Mouse (Mus musculus) MEL-GATA-1-ER (cell line): ENCODE results near the gene Lrr1.
A peak's percentile ranks its signal among the peaks of the same experiment; 100 is the strongest.

Experiments
- DNase-seq: peaks from one replicate; pipeline ENCODE4 v3.0.0-alpha.2; 2012; ENCODE audit warnings: low read depth; ENCODE audit errors: extremely low read depth

Lrr1 gene

DNA sequence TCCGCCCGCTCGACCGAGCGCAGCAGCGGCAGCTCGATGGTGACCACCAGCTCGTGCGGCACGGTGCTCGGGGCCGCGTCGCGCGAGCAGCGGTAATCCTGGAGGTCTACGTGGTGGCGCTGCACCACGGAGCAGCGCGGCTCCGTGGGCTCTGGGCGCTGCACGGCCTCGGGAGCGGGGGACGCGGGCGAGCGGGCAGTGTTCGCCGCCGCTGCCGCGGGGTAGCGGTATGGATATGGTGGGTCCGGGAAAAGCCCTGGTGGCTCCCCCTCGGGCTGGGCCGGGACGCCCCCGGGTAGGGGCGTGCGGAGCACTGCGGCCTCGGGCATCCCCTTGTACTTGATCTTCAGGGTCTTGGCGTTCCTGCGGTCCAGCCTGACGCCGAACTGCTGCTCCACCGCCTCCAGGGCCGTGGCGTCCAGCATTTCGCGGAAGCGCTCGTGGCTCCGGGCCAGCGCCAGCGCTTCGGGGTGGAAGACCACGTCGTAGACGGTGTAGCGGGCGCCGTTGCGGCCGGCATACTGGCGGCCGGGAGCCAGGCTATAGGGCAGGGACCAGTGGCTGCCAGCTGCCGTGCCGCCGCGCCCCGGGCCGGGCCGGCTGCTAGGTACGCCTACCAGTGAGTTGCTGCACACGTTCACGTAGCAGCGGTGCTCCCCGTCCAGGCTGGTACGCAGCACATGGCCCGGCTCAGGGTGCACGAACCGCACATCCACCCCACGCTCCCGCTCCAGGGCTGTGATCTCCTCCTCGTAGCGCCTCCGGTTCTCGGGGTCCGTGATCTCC, 29.0 kb downstream of the Lrr1 start:
- no peak for DNase-seq

DNA sequence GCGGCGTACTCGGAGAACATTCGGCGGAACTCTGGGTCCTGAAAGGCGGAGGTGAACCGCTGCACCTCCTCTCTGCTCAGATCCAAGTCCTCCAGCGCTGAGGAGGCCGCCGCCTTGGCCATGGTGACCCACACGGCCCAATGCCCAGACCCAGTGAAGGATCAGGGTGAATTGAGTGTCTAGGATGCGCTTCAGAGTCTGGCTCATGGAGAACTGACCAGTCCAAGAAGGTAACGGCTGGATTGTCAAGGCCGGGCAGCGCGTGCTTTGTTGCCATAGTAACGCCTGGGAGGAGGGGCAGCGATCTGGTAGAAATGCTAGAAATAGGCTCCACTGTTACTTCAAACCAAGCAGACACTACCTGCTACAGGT, 29.5 kb downstream of the Lrr1 start, which contains the start of gene Dnaaf2:
Dnaaf2 (minus strand) TSS at position 266 of the 372 bp plus-strand sequence.
- no peak for DNase-seq

DNA sequence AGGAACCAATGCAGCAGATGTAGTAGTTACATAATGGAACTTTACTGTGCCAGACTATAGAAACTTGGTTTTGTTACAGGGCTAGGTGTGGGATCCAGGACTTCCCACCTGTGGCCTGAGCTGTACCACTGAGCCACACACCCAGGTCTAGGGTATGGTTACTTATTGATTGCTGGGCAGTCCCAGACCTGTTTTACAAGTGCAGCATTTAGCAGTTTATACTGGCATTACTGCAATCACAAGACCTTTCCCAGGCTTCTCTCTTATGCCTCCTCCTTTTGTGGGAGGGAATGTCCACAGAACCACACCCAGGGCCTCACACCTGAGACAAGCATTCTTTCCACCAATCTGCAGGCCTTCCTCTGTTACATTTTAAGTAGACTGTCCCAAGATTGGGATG, 30.4 kb downstream of the Lrr1 start:
- DNase-seq, result no peak

DNA sequence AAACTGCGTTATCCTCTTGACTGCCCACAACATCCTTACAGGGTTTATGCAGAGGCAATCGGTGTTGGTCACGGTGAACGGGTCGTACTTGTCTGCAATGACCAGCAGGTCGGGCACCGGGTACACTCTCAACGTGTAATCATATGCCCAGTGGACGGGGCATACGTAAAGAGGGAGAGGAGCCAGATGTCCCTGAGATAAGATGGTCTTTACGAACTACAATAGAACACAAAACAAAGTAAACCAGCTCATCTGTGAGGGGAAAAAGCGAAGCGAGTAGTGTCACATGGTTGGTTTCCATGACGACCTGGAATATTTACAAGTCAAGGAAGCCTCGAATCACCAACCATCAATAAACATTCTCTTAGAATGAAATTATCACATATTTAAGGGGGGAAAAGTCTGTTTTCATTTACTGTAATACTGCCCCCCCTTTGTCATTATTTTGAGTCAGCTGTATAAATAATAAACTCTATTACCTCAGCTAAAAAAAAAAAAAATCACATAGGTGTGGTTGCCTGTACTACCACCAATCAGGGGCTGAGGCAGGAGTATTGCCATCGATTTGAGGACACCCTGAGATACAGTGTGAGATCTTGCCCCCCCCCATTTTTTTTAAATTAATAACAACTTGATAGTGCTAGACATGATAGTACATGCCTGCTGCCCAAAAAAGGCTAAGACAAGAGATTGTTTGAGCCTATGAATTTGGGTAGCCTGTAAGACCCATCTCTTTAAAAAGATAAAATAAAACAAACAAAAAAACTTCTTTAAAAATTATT, 35.6 kb downstream of the Lrr1 start, which contains the start of gene Gm49384:
Gm49384 (minus strand) TSS at position 216 of the 782 bp plus-strand sequence.
- DNase-seq, result no peak

DNA sequence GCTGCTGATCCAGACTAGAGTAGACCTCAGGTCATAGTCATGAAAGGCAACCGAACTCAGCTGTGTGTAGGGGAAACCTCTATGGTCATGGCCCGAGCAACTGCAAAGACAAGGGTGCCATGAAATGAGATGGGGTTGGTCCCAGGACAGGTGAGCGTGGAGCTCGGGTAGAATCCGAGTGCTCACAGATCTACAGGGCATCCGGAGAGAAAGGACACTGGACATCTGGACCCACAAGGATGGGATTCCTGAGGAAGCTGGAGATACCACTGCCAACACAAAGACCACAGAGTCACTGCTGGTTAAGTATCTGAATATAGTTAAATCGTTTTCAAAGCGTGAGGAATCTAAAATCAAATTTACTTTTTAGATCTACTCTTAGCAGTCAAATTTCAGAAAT, 38.8 kb downstream of the Lrr1 start:
- DNase-seq, result no peak

DNA sequence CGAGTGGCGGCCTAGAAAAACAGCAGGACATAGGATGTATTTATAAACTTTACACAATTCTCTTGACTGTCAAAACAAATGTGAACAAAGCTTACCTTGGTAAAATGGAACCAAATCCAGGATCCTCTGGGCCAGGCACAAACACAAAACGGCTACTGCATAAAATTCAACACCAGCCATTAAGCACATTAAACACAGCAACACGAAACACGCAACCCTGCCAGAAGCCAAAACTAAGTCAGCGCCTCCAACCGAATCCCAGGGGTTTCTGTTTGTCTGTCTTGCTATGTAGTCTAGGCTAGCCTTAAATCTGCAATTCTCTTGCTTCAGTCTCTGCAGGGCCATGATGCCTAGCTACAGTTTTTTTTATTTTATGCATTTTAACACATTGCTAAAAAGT, 39.3 kb downstream of the Lrr1 start:
- no peak for DNase-seq

DNA sequence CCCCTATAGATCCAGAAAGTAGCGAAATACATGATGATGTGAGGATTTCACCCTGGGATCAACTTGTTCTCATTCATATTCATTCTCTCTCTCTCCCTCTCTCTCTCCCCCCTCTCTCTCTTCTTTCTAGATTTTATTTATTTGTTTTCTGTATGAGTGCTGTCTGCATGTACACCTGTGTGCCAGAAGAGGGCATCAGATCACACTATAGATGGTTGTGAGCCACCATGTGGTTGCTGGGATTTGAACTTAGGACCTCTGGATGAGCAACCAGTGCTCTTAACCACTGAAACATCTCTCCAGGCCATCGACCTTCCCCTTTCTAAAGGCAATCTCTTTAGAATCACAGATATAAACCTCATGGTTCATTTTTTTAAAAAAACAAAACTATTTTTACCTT, 39.9 kb downstream of the Lrr1 start:
- no peak for DNase-seq

DNA sequence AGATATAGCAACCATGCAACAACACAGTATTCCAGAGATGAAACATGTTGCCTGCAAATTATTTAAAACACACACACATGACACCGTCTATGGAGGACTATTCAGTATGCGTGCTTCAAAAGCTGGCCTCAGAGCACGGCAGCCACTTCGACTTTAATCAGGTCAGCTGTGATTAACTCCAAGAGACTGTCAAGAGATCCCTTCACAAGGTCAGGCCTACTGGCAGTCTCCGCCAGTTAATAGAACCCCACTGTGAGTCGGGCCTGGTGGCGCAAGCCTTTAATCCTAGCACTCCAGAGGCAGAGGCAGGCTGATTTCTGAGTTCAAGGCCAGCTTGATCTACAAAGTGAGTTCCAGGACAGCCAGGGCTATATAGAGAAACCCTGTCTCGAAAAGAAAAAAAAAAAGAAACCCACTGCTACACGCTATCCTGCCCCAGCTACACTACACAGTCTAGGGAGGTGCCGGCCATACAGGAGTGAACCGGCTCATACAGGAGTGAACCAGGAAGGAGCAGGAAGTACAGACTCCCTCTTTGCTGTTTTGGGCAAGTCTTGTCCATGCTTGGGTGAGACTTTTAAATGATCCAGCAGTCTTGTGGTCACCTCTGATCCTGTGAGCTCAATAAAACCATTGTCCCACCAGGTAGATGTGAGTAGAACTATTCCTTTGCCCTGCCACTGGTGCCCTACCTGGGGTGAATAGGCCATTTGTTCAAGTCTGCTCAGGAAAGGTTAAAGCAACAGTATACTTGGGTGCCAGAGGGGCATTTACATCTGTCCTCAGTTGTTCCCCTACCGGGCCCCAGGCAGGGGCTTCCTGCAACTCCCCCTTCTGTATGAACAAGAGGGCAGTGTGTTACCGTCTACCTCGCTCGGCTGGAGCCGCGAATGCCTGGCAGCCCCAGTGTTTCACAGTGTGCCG, 41.7 kb downstream of the Lrr1 start:
- DNase-seq, result no peak

DNA sequence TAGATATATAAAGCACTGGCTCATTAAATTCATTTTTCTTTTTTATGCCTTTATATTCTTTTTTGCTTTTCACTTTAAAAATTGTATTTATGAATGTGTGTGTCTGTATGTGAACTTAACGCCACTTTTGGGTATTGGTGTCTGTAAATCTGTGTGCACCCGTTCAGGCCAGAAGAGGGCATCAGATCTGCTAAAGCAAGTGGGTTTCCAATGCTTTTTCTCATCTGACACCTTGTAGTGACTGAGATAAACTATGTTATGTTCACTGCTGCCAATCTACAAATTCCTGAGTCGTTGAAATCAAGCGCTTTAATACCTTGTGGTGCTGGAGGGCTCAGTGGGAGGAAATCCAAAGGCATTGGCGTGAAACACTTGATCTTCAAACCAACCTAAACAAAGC, 42.4 kb downstream of the Lrr1 start:
- no peak for DNase-seq

DNA sequence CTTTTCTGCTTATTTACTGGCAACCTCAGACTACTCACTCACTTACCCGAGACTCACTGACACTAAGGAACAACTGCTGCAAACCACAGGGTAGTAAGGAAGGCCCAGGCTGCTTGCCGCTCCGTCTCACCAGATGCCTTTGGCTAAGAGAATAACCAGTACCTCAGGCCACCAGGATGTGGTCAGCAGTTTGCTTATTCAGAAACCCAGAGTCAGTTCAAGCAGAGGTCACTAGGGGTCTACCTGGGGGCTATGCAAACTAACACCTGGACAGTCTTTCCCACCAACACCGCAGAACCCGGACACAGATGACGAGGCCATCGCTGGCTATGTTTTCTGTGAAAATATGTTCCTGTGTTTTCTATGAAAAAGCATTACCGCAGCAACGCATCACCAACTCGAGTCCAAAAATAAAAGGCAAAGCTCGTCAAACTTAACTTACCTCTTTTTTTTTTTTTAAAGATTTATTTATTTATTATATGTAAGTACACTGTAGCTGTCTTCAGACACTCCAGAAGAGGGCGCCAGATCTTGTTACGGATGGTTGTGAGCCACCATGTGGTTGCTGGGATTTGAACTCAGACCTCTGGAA, 44.7 kb downstream of the Lrr1 start:
- no peak for DNase-seq

DNA sequence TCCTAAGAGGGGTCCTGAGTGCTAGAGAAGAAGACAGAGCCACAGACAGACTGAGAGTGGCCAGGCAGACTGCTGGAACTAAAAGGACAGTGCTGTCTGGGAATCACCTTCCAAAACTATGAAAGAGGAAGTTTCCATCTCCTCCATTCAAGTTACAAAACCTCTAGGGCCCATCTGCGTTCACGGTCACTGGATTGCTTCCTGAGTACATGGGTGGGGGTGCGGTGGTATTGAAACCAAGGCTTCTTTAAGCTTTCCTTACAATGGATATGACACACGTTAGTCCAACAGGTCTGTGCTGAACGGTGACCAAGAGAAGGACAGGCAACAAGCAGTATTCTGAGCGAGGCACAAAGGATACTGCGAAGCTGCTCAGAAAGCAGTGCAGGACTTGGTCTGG, 45.8 kb downstream of the Lrr1 start:
- no peak for DNase-seq

DNA sequence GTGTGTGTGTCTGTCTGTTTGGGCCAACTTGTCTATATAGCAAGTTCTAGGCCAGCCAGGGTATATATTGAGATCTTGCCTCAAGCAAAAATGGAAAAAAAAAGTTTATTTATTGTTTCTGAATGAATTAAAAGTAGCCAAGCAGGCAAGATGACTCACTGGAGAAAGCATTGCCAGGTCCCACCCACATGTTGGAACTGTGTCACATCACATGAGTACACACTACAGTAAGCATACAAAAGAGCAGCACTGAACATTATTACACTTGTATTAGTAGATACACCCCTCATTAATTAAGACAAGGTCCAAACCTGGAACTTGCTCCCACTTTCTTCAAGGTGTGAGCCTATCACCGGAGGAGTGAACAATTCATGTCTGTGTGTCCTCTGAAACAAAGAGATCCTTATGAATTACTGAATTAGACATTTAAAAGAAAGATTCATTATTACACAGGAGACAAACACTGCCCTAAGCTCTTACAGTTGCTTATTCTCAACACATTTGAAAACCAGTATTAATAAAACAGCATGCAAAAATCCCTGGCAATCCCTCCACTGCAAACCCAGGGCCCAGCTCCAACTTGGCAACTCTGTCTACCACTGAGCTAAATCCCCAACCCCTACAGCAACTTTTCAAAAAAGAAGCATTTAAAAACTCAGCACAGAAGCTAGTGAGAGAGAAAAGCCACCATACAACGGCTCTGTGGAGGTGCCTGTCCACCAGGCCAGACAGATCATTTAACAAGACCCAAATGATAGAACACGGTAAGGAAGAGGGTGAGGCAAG, 46.6 kb downstream of the Lrr1 start:
- DNase-seq, result no peak

DNA sequence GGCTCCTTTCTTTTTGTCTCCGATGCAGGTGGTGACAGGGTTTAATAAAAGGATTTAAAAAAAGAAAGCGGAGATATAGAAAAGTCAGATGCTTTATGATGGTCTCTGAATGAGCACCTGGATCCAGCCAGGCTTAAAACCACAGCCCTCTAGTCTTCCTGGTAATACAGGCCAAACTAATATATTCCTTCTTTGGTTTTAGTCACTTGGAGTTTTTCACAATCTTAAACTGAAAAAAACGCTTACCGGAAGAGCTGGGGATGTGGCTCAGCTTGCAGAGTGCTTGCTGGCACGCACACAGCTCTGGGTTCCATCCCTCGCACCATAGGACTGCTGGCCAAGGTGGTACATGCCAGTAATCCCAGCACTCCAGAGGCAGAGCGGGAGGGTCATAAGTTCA, 48.0 kb downstream of the Lrr1 start:
- no peak for DNase-seq

DNA sequence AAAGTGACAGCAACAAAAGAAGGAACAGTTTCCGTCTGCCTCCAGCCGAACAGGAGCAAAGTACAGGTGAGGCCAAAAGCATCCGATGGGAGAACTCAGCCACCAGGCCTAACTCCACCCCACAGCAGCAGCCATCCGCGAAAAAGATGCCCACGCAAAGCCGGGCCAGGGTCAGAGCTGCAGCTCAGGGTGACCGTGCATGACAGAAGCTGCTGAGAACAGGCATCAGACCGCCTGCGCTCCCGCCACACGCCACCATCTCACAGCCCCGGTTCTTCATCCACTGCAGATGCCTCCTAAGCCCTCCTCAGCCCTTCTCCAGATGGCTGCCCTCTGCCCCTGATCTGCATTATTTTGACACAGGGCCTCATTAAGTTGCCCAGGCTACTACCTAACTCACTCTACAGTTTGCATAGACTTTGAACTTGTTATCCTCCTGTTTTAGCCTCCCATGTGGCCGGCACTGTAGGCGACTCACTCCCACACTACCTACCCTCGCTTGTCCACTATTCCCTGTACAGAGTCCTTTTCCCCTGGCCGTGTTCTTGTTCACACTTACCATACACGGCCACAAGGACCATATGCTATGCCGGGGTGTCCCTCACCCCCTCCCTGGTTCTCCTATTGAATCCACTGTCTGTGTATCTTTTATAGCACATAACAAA, 52.1 kb downstream of the Lrr1 start:
- DNase-seq, result no peak

DNA sequence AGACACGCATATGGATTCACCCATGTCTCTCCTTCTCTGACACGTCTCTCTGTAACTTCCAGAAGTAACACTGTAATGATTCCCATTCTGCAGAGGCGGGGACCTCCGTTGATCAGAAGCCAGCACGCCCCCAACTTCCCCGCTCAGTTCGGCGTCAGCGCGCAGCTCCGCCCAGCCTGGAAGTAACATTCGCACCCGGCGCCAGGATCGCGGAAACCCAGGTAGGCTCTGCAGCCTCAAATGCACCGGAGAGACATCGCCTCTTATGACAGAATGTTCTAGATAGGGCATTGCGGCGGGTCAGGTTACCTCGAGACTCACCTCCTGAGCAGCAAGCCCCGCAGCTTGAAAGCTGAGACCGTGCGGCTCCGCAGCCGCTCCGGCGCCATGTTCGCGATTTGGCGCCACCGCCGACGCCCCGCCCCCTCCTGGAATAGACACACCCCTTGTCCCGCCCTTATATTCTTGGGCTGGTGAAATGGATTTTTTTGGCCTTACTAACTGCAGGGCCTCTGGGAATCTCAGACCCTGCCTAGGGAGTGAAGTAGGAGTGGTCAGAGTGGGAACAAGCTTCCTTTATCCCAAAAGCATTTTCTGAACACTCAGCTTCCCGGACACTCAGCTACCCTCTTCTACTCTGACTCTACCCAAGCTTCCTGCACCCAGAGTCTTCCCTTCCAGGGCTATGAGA, 59.3 kb downstream of the Lrr1 start, which contains the start of gene Pole2:
Pole2 (minus strand) TSS at position 420 of the 691 bp plus-strand sequence.
- DNase-seq, result peak; percentile 60
